Mouse (Mus musculus) Muller cell, postnatal 12 days (primary cell): Measurements from ENCODE around the gene Adgrf1.
"Not testable (repeated sequence)": the region's sequence is repeated elsewhere in the genome, so short reads cannot be mapped to it uniquely, and the experiment has no call there.

ENCODE experiments used
- DNase-seq: peaks from one replicate; pipeline ENCODE4 v3.0.0-alpha.2; 2015; ENCODE audit errors: inconsistent ontology term

Adgrf1 gene

DNA sequence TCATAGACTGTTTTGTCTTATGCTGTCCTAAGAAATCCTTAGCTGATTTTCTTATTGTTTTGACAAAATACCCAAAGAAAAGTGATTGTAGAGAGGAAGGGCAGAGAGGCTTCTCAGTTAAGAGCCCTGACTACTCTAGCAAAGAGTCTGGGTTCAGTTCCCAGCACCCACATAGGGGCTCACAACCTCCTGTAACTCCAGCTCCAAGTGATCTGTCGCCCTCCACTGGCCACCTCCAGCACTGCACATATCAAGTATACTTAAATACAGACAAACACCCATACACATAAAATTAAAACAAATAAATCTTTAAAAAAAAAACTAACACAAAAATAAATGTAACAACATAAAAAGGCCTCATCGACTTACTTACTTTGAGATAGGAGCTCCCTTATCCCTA is 3.5 kb upstream of the Adgrf1 start:
- no peak for DNase-seq

DNA sequence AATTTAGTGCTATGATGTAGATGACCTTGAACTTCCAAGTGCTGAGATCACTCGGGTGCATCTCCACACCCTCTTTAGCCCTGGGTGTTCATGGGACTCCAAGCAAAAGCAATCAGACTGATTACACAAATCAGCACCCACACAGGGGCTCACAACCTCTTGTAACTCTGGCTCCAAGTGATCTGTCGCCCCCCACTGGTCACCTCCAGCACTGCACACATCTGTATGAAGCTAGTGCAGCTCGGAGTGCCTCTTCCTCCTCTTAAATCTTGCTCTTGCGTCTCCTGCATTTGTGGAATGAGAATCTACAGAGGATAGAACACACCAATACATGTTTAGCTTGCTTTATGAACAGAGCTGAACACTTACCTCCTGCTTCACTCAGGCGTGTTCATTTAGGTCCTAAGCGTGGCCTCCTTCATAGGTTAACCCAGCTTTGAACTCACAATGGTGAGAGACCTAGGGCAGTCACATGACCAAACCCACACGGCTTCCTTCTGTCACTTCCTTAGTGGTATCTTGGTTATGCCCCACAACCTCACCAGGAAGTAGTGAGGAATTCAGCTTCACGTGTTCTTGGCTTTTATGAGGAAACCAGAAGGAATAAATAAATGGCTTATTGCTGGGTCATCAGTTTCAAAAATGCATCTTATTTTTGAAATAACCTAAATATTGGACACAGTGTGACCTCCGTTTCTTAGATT is 2.9 kb upstream of the Adgrf1 start:
- no peak for DNase-seq

DNA sequence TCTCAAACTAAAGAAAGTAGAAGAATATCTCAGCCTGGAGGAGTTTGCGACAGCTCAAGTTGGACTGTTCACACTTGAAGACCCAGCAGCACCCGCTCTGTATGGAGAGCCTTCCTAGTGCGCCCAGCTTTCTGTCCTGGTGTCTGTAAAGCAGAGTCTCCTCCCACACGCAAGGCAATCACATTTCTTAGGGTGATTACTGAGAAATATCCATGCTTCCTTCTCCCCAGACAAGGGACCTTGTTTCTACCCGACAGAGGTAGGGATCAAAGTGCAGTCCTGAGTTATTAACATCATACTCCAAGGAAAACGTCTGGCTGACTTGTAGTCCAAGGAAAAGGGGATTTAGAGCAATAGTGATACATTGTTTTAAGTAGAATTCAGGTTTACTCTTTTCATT is 6.1 kb downstream of the Adgrf1 start:
- no peak for DNase-seq

GRCm38 (mm10) chr17:43277223-43277622 is 7.1 kb downstream of the Adgrf1 start:
- peak; percentile 95 for DNase-seq

DNA sequence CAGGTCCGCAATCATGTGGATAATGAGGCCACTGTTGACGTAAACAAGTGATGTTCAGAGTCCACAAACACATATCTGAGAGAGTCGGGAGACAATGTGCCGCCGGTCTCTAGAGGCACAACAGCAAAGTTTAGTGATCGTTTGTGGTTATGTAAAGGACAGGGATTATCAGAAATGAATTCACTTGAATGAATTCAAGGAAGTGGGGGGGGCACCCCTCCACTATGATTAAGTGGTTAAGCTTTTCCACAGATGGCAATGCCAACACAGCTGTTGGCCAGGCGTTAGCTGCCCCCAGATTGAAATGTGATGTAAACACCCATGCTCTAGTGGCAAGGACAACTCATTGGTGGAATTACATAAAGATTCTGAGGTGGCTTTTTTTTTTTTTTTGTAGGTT is 9.5 kb downstream of the Adgrf1 start:
- peak; percentile 39 for DNase-seq

DNA sequence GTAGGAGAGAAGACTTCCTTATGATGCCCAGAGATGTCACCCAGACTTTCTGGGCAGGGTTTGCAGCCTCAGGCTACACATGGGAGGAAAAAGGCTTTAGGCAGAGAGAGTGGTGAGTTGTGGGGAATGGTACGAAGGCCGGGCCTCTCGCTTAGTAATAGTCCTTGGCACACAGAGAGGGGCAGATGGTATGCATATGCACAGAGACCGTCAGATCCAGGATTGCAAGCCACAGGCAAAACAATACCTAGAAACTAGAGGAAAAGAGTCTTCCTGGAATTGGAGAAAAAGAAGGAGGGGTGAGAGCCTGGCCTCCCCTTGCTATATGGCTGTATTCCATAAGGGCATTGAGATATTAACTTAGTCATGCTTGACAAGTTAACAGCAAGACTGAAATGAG is 12.2 kb downstream of the Adgrf1 start:
- no peak for DNase-seq

DNA sequence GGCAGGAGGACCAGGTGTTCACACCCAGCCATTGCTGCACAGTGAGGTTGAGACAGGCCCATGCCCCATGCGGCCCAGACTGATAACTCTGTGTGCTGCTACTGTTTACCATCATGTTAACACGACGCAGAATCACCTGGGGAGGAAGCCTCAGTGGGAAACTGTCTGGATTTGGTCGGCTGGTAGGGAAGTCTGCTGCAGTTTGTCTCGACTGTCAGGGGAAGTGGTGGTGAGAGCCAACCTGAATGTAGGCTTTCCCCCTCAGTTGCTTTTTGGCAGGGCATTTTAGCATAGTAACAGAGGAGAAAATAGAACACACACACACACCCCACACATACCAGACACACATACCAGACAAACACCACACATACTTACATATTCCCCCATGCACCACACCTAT is 12.7 kb downstream of the Adgrf1 start:
- no peak for DNase-seq

- DNase-seq, result no peak
Observed at GRCm38 (mm10) chr17:43299515-43299914, 29.4 kb downstream of the Adgrf1 start.

- DNase-seq, result no peak
Observed at GRCm38 (mm10) chr17:43325986-43326671, 56.0 kb downstream of the Adgrf1 start.

GRCm38 (mm10) chr17:43326726-43327700 is 56.9 kb downstream of the Adgrf1 start:
- peak; percentile 84 for DNase-seq

DNA sequence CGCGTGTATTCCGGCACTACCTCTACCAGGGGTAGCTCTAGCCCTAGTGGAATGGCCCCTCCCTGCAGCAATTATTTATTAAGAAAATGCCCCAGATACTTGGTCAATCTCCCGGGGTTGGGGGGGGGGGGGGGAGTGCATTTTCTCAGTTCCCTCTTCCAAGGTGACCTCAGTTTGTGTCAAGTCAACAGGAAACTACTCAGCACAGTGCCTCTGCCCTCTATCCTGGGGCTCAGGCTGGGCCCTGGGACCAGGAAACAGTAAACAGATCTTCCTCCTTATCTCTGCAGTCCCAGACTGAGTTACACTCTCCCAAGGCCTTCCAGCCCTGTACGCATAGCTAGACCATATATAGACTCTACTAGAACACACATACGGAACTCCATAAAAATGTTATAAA is 57.7 kb downstream of the Adgrf1 start:
- DNase-seq, result no peak

DNA sequence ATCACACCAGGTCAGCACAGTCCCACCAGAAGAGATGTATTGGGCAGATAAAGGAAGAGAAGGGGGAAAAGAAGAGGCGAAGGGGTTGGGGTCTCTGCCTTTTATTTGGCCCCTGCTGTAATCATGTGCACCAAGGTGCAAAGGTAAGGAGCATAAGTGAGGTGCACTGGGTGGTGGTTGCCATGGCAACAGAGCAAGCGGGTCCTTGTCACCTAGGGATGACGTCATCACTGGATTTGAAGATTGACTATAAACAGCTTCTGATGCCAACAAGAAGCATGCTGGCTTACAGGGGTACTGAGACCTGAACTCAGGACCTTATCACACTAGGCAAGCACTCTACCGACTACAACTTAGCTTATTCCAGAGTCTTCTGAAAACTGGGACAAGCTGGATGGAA is 59.1 kb downstream of the Adgrf1 start:
- DNase-seq, result no peak

DNA sequence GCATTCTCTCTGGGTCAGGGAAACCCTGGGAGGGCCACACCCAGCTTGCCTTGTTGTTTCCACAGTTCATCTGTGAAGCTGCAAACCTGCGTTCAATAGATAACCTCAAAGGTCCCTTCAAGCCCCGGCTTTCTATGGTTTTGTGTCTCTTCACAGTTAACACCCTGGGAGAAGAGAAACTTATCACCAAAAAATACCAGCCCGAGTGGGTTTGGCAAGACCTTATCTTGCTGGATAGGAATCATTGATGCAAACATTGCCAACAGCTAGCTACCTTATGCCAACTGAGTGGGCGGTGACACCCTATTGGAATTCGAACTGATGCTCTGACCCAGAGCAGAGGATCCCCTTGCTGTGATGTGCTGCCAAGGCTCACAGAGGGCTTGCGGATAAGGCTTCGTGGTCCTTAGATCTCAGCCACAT is 59.6 kb downstream of the Adgrf1 start:
- peak; percentile 44 for DNase-seq

GRCm38 (mm10) chr17:43332686-43333085 is 62.6 kb downstream of the Adgrf1 start:
- DNase-seq, result no peak

DNA sequence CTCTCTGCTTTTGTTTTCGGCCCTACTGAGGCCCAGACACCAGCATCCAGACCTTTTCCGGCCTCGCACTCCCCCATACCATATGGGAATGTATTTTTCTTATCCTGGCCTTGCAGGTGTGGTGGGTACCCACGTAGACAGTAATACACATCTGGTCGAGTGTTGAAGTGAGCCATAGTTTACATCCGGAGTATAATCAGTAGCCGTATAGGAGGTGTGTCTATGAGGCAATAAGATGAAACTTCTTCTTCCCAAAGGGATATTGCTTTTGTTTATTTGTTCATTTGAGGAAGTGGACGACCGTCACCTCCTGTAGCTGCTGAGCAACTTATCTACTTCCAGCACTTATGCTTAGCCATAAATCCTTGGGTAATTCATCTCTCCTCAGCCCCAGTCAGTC is 63.9 kb downstream of the Adgrf1 start:
- no peak for DNase-seq

DNA sequence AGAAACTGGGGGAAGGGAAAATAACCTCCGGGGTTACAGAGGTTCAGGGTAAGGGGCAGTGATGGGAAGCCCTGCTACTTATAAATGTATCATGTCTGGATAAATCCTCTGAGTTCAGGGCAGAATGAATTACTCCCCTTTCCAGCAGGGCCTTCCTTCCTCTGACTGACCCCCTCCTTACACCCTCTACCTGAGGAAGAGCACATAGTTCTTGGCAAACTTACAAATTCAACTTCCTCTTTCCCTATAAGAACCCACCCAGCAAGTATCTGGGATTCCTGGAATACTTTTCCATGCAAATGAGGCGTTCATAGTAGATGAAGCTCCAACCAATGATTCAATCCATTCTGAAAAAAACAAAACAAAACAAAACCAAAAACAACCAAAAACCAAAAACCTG is 67.5 kb downstream of the Adgrf1 start:
- DNase-seq, result no peak

GRCm38 (mm10) chr17:43338279-43338678 is 68.2 kb downstream of the Adgrf1 start:
- DNase-seq, result no peak

DNA sequence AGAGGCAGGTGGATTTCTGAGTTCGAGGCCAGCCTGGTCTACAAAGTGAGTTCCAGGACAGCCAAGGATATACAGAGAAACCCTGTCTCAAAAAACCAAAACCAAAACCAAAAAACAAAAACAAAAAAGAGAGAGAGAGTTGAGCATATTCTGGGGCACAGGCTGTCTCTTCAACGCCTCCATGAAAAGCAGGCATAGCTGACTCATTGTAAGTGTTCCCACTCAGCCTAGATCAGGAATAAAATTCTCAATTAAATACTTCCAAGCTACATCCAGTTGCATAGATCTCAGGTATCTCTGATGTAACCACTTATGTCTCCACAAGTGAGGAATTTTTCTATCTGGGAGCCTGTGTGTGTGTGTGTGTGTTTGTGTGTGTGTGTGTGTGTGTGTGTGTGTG is 76.4 kb downstream of the Adgrf1 start:
- DNase-seq, result not testable (repeated sequence)

DNA sequence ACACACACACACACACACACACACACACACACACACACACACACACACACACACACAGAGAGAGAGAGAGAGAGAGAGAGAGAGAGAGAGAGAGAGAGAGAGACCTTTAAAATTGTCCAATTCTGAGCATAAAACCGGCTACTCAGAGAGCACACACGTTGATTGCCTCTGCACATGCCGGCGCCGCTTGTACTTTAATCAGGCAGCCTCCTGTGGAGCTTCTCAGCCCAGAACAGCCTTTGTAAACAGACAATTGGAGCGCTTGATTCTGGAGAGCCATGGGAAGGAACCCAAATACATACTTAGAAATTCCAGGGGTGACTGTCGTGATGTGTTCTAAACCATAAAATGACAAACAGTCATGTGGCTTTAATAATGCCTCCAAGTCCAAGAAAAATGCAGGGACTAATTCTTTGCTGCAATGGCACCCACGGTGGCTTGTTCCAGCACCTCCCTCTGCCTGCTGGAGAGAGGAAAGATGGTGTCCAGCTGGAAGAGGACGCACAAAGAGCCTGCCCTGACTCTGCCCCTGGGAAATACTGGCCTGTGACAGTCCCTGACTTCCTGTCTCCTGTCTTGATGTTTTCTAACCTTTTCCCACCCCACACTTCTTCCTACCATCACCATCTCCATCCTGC is 87.9 kb downstream of the Adgrf1 start:
- DNase-seq, result peak; percentile 16

DNA sequence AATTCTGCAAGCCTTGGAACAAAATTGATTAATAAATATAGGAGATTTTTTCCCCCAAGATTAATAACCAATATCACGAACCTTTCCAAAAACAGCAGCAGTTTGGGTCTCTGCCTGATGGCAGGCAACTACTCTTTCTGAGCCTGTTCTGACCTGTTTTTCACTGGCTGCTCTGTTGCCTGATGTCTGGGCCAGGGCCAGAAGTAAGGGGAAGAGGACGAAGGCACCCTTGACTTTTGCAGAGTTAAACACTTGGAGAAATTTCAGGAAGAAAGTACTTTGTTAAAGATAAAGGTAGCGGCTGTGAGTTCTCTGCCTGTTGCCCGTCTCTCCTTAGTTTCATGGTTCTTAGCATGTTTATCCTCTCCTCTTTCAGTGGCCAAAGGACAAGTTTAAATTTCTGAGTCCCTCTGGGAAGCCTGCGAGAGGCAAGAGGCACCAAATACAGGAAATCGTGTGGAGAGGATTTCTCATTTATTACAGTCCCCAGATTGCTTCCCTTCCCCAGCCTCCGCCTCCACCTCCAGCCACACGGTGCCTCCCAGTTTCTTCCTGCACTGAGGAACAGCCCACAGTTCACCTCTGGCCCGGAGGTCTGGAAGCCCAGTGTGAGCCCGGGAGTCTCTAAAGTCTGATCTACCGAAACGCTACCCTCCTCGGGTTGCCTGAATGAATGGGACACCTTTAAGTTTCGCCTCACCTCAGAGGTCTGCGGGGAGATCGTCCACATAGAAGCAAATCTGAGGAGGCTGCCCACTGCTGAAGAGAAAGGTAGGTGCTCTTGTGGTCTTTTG is 89.9 kb downstream of the Adgrf1 start, which contains the start of gene Adgrf5:
TSS of gene Adgrf5 (plus strand) at position 626 of the 794 bp plus-strand sequence.
- no peak for DNase-seq

GRCm38 (mm10) chr17:43361021-43361420 is 90.9 kb downstream of the Adgrf1 start:
- DNase-seq, result no peak
